Mouse (Mus musculus): Measurements from ENCODE around the gene Reep6. TPM values are rescaled to one million over a fixed set of nuclear protein-coding genes. Genes with fewer than 3 reads are reported as not detected.

Reep6 gene
- polyA plus RNA-seq, 1 experiment, result 17.6 TPM

DNA sequence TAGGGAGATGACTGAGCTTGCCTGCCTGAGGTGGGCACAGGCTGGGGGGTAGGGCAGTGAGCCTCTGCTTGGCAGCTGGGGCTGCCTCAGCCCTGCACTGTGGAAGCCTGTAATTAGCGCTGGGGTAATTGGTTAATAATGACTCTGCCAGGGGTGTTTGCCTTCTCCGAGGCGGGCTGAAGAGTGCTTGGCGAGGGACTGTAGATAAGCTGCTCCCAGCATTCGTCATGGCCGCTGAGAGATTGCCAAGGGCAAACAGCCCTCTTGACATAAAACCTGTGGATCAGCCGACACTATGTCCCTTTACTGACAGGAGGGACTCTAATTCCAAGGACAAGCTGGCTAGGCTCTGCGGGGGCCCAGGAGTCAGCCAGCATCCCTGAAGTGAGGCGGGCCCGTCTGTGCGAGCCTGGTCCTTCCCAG, 13.4 kb upstream of the Reep6 start:
- H3K4me3 ChIP-seq (ENCODE audit: low read depth, low read length), result no peak overlapping the region
- peaks cover 1% of the 10 kb centered on the region for H3K4me1 ChIP-seq (ENCODE audit: control insufficient read depth, insufficient read depth, low read length)
- H3K9me3 ChIP-seq (replicated peaks; ENCODE audit: control insufficient read depth, insufficient read depth, low read length, poor library complexity, severe bottlenecking), result no peaks in the 10 kb centered on the region
- no peak overlapping the region for H3K27ac ChIP-seq (ENCODE audit: insufficient read depth, low read length)
- no peaks in the 10 kb centered on the region for H3K36me3 ChIP-seq (ENCODE audit: control insufficient read depth, insufficient read depth, low read length, poor library complexity, severe bottlenecking)
- no peak for TF ChIP-seq CTCF (IDR thresholded peaks at IDR 0.05; ENCODE audit: low read depth, low read length)
- no peak for TF ChIP-seq POLR2A (IDR thresholded peaks at IDR 0.05; ENCODE audit: insufficient read depth, low read length)
- TF ChIP-seq EP300 (IDR thresholded peaks at IDR 0.05; ENCODE audit: insufficient read depth, low read depth, low read length), result no peak
- H3K27me3 ChIP-seq (ENCODE audit: control insufficient read depth, insufficient read depth, low read length, poor library complexity, severe bottlenecking), result no peaks in the 10 kb centered on the region
- no peak overlapping the region for H3K9ac ChIP-seq (ENCODE audit: low read depth, poor library complexity, severe bottlenecking)

DNA sequence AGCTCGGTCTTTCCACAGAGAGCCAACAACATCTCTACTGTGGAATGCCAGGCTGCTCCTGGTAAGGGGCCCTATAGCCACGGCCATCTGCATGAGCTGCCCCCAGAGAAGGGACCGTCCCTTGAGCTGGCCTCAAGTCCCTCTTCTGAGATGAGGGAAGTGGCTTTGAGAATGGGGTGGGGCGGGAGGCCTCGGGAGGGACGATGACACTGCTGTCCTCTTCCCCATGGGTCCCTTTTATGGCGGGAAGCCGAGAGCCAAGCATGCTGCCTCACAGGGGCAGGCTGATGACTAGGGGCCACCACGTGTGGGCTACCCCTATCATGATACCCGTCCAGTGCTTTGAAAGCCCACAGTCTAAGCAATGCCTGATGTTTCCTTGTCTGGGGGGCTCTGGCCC, 12.7 kb upstream of the Reep6 start:
- Histone ChIP-seq H3K36me3 (ENCODE audit: control insufficient read depth, insufficient read depth, low read length, poor library complexity, severe bottlenecking) (no peaks in the 10 kb centered on the region), H3K4me3 (ENCODE audit: low read depth, low read length) (no peak overlapping the region), H3K9me3 (replicated peaks; ENCODE audit: control insufficient read depth, insufficient read depth, low read length, poor library complexity, severe bottlenecking) (no peaks in the 10 kb centered on the region), H3K27ac (ENCODE audit: insufficient read depth, low read length) (no peak overlapping the region), H3K27me3 (ENCODE audit: control insufficient read depth, insufficient read depth, low read length, poor library complexity, severe bottlenecking) (no peaks in the 10 kb centered on the region), H3K4me1 (ENCODE audit: control insufficient read depth, insufficient read depth, low read length) (peaks cover 1% of the 10 kb centered on the region), H3K9ac (ENCODE audit: low read depth, poor library complexity, severe bottlenecking) (no peak overlapping the region)
- no peak for TF ChIP-seq EP300 (IDR thresholded peaks at IDR 0.05; ENCODE audit: insufficient read depth, low read depth, low read length)
- TF ChIP-seq POLR2A (IDR thresholded peaks at IDR 0.05; ENCODE audit: insufficient read depth, low read length), result no peak
- TF ChIP-seq CTCF (IDR thresholded peaks at IDR 0.05; ENCODE audit: low read depth, low read length), result no peak

DNA sequence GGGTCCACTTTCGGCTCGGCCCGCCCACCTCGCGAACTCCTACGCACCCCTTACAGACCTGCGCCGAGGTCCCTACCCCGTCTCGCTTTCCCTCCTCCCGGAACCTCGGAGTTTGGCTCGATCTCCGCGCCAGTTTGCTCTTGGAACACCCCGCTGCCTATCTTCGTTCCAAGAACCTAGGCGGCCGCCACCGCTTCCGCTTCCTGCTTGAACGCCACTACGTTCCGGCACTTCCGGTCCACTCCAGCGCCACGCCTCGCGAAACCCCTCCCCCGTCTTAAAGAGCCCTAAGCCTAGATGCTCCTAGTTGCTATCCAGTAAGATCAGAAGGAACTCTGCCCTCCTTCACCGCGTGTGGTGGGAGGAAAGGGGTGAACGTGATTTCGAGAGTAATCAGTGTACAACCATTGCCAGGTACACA, 9.4 kb upstream of the Reep6 start, which contains the start of gene 2310011J03Rik:
Gene 2310011J03Rik (minus strand): TSS at position 198 of the 421 bp plus-strand sequence.
- H3K4me1 ChIP-seq (ENCODE audit: control insufficient read depth, insufficient read depth, low read length), result peaks cover 1% of the 10 kb centered on the region

DNA sequence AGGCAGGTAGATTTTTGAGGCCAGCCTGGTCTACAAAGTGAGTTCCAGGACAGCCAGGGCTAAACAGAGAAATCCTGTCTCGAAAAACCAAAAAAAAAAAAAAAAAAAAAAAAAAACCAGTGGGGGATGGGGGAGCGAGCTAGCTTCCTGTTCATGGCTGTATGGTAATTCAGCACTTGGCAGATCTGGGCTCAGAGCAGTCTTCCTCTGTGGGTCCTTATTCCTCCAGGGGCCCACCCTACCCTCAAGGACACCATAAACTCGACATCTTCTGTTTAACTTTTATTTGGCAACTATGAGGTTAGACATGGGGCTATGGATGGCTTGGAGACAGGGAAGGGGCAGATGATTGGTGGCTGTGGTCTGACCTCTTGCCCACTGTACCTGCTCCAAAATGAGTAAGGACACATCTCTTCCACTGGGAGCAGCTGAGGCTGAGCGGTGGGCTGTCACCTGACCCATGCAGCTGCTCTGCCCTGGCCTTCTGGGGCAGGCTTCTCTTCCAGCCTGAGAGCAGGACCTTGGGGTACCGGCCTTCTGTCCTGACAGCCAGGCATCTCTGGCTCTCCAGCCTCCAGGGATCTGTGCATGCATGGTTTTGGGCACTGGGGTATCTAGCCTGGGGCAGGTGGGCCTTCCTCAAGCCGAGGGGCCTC, 8.6 kb upstream of the Reep6 start:
- H3K4me1 ChIP-seq (ENCODE audit: control insufficient read depth, insufficient read depth, low read length), result peaks cover 1% of the 10 kb centered on the region
- H3K27me3 ChIP-seq (ENCODE audit: control insufficient read depth, insufficient read depth, low read length, poor library complexity, severe bottlenecking), result no peaks in the 10 kb centered on the region
- no peak overlapping the region for H3K4me3 ChIP-seq (ENCODE audit: low read depth, low read length)
- TF ChIP-seq CTCF (IDR thresholded peaks at IDR 0.05; ENCODE audit: low read depth, low read length), result no peak
- TF ChIP-seq EP300 (IDR thresholded peaks at IDR 0.05; ENCODE audit: insufficient read depth, low read depth, low read length), result no peak
- TF ChIP-seq POLR2A (IDR thresholded peaks at IDR 0.05; ENCODE audit: insufficient read depth, low read length), result no peak
- H3K9me3 ChIP-seq (replicated peaks; ENCODE audit: control insufficient read depth, insufficient read depth, low read length, poor library complexity, severe bottlenecking), result no peaks in the 10 kb centered on the region
- no peak overlapping the region for H3K27ac ChIP-seq (ENCODE audit: insufficient read depth, low read length)
- H3K9ac ChIP-seq (ENCODE audit: low read depth, poor library complexity, severe bottlenecking), result no peak overlapping the region
- no peaks in the 10 kb centered on the region for H3K36me3 ChIP-seq (ENCODE audit: control insufficient read depth, insufficient read depth, low read length, poor library complexity, severe bottlenecking)

More for the DNA sequence above, 9.4 kb upstream of the Reep6 start, which contains the start of gene 2310011J03Rik:
- no peaks in the 10 kb centered on the region for H3K9me3 ChIP-seq (replicated peaks; ENCODE audit: control insufficient read depth, insufficient read depth, low read length, poor library complexity, severe bottlenecking)
- no peaks in the 10 kb centered on the region for H3K36me3 ChIP-seq (ENCODE audit: control insufficient read depth, insufficient read depth, low read length, poor library complexity, severe bottlenecking)
- H3K27me3 ChIP-seq (ENCODE audit: control insufficient read depth, insufficient read depth, low read length, poor library complexity, severe bottlenecking), result no peaks in the 10 kb centered on the region
- peak within 1 kb of the TSS; percentile 37; the same call in 1 of the 2 replicates for H3K27ac ChIP-seq (ENCODE audit: insufficient read depth, low read length)
- peak within 1 kb of the TSS; percentile 83 for H3K4me3 ChIP-seq (ENCODE audit: low read depth, low read length)
- TF ChIP-seq CTCF (IDR thresholded peaks at IDR 0.05; ENCODE audit: low read depth, low read length), result no peak
- TF ChIP-seq EP300 (IDR thresholded peaks at IDR 0.05; ENCODE audit: insufficient read depth, low read depth, low read length), result no peak
- peak within 1 kb of the TSS; percentile 67 for H3K9ac ChIP-seq (ENCODE audit: low read depth, poor library complexity, severe bottlenecking)

DNA sequence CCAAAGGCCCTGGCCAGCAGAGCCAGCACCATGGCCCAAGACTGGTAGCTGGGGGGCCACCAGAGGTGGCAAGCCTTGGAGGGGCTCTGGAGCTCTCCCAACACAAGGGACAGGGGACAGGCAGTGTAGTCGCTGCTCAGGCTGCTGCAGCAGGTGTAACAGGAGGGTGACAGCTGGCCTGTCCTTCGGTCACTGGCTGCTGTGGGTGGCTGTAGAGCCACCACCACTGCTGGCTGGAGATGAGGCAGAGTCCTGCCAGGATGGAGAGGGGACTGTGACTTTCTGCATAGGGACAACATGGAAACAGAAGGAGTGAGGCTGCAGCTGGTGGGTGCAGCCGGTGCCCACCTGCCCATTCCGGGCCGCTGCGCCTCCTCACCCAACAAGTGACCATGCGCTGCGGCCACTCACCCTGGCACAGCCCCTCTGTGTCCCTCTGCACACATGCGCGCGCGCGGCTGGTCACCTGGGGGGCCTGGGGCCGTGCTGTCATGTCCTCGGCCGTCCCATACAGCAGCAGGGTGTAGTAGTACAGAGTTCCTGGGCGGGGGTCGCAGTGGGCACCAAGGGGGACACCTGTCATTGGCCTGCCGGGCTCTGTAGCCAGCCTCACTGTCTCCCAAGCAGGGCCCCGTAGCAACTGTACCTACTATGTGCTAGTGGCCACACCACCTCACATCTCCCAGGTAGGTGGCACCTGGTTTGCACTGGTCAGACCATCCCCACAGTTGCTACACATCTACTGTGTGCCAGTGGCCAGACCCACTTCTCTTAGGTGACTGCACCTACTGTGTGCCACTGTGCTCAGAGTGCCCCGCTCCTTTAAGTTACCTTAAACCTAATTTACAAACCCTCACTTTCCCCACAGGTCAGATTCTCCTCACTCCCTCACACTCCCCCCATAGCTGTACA, 7.8 kb upstream of the Reep6 start:
- Histone ChIP-seq H3K4me1 (ENCODE audit: control insufficient read depth, insufficient read depth, low read length) (peaks cover 1% of the 10 kb centered on the region), H3K27me3 (ENCODE audit: control insufficient read depth, insufficient read depth, low read length, poor library complexity, severe bottlenecking) (no peaks in the 10 kb centered on the region), H3K36me3 (ENCODE audit: control insufficient read depth, insufficient read depth, low read length, poor library complexity, severe bottlenecking) (no peaks in the 10 kb centered on the region), H3K9ac (ENCODE audit: low read depth, poor library complexity, severe bottlenecking) (no peak overlapping the region), H3K4me3 (ENCODE audit: low read depth, low read length) (no peak overlapping the region), H3K27ac (ENCODE audit: insufficient read depth, low read length) (no peak overlapping the region), H3K9me3 (replicated peaks; ENCODE audit: control insufficient read depth, insufficient read depth, low read length, poor library complexity, severe bottlenecking) (no peaks in the 10 kb centered on the region)
- TF ChIP-seq POLR2A (IDR thresholded peaks at IDR 0.05; ENCODE audit: insufficient read depth, low read length) (no peak), CTCF (IDR thresholded peaks at IDR 0.05; ENCODE audit: low read depth, low read length) (no peak), EP300 (IDR thresholded peaks at IDR 0.05; ENCODE audit: insufficient read depth, low read depth, low read length) (no peak)
